Mouse (Mus musculus): ENCODE data around the gene Zfp831.

DNA sequence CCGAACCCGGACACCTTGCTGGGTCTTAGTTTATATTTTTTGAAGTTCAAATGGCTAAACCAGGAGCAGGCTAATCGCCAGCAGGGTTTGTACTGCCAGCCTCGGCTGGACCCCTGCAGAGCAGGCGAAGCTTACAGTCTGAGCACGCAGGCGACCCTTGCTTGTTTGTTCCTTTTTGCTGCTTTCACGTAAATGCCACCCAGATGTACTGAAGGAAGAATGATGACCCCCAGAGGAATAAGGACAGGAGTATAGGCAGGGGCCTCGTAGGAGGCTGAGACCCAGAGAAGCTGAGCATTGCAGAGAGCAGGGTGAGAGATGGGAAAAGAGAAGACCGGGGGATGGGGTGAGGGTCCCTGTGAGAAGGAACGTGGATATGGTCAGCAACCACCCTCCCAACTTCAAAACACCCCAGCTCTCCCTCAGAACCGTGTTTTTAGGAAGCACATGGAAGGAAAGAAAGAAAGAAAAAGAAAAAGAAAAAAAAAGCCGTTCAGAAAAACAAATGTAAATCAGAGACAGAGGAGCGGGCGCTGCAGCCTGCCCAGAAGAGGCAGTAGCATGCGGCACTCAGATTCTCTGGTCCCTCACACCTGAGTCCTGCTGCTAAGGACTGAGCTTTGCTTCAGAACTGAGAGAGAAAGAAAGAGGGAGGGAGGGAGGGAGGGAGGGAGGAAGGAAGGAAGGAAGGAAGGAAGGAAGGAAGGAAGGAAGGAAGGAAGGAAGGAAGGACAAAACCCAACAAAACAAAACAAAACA, 31.1 kb downstream of the Zfp831 start:
- TF ChIP-seq TAL1 (IDR thresholded peaks at IDR 0.05; ENCODE audit: low read length) = no peak
- TF ChIP-seq GATA1 (IDR thresholded peaks at IDR 0.05; ENCODE audit: low read length) = no peak
